Mouse (Mus musculus) limb, embryonic 14.5 days (tissue): ENCODE measurements around the gene Prr15l. TPM values are rescaled to one million over a fixed set of nuclear protein-coding genes. Genes with fewer than 3 reads are reported as not detected.

Experiments used
- ATAC-seq: fragments of 200-750 bp; cut with Nextera tagmentation; 2 replicates; pipeline ENCODE4 v1.8.0; 2017; ENCODE audit warnings: low read depth, moderate number of reproducible peaks, moderate TSS enrichment; ENCODE audit not compliant: low FRiP score
- DNase-seq: peaks from one replicate; pipeline ENCODE4 v3.0.0-alpha.2; 2015; ENCODE audit warnings: low spot score
- H3K27ac ChIP-seq: fragments of 300-500 bp; sonication (generic); replicated peaks from 2 replicates; pipeline ENCODE4 v1.5.1; 2014; ENCODE audit warnings: low read depth, mild to moderate bottlenecking, low read length, moderate library complexity, mixed read lengths
- H3K27me3 ChIP-seq: fragments of 300-500 bp; sonication (generic); 2 replicates; pipeline ENCODE4 v1.6.1; 2014; ENCODE audit warnings: low read length, mixed read lengths; ENCODE audit not compliant: control insufficient read depth, insufficient read depth
- H3K36me3 ChIP-seq: fragments of 300-500 bp; sonication (generic); 2 replicates; pipeline ENCODE4 v1.6.1; 2014; ENCODE audit warnings: mild to moderate bottlenecking, low read length, moderate library complexity, mixed read lengths; ENCODE audit not compliant: control insufficient read depth, insufficient read depth
- H3K4me1 ChIP-seq: fragments of 300-500 bp; sonication (generic); 2 replicates; pipeline ENCODE4 v1.6.1; 2014; ENCODE audit warnings: antibody characterized with exemption, low read length, mixed read lengths; ENCODE audit not compliant: control insufficient read depth, insufficient read depth
- H3K4me2 ChIP-seq: fragments of 300-500 bp; sonication (generic); replicated peaks from 2 replicates; pipeline ENCODE4 v1.6.1; 2014; ENCODE audit warnings: low read depth, mild to moderate bottlenecking, low read length, moderate library complexity; ENCODE audit not compliant: severe bottlenecking
- H3K4me3 ChIP-seq: fragments of 300-500 bp; sonication (generic); replicated peaks from 2 replicates; pipeline ENCODE4 v1.5.1; 2014; ENCODE audit warnings: low read length
- H3K9ac ChIP-seq: fragments of 300-500 bp; sonication (generic); 2 replicates; pipeline ENCODE4 v1.6.1; 2014; ENCODE audit warnings: mild to moderate bottlenecking, low read depth, low read length, moderate library complexity; ENCODE audit not compliant: severe bottlenecking
- H3K9me3 ChIP-seq: fragments of 300-500 bp; sonication (generic); 2 replicates; pipeline ENCODE4 v1.6.1; 2016; ENCODE audit warnings: low read length; ENCODE audit not compliant: control insufficient read depth
- POLR2A ChIP-seq: fragments of 200-500 bp; IDR thresholded peaks from 2 replicates; pipeline ENCODE4 v1.8.0; 2012; ENCODE audit warnings: inconsistent platforms, mild to moderate bottlenecking, moderate library complexity, borderline replicate concordance; ENCODE audit not compliant: insufficient read depth, insufficient read length; ENCODE audit errors: extremely low read depth
- WGBS: fragments of 180-500 bp; shearing (Covaris S2); extraction: QIAGEN DNeasy Blood & Tissue Kit; methylation state at CpG from one replicate; pipeline ENCODE4 v1.1.7; 2014; 5-methylcytosine and 5-hydroxymethylcytosine counted together
- polyA plus RNA-seq, 2 experiments: library from polyadenylated mRNA; depleted of rRNA in 1 of 2; stranded (reverse) in 1 of 2; unstranded in 1 of 2; fragments of >200 nt; fragmentation: Nextera tagmentation in 1 of 2; extraction: Ambion mirVana in 1 of 2; gene quantifications; 2 replicates each; pipeline versions ENCODE4 v1.2.1 to v1.2.3; 2012 to 2014

The Prr15l gene
- polyA plus RNA-seq, 2 experiments, result 1.2 to 3.3 TPM

DNA sequence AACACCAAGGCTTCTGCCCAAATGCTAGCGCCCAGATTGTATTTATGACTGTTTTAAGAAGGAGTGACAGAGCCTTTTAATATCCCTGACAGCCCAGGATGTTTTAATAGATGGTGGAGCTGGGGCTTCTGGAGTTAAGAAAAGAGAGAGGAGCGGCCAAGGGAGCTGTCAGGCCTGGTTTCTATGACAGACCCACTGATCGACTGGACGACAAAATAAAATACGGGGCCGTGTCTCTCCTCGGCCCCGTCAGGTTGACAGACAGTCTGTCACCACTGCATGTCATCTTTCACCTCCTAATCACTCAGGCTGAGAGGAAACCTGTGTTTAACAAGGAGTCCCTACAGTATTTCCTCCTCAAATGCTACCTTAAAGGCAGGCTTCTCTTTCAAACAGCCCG is 26.6 kb upstream of the Prr15l start:
- Histone ChIP-seq H3K27ac (no peak overlapping the region), H3K4me2 (no peak overlapping the region), H3K4me3 (no peak overlapping the region), H3K9ac (no peak overlapping the region), H3K36me3 (no peaks in the 10 kb centered on the region), H3K9me3 (no peaks in the 10 kb centered on the region), H3K4me1 (peaks cover 4% of the 10 kb centered on the region), H3K27me3 (no peaks in the 10 kb centered on the region)
- TF ChIP-seq POLR2A, result no peak
- no peak for ATAC-seq
- 46% methylated on average over 9 of the region's 9 CpGs for WGBS
- DNase-seq, result no peak

DNA sequence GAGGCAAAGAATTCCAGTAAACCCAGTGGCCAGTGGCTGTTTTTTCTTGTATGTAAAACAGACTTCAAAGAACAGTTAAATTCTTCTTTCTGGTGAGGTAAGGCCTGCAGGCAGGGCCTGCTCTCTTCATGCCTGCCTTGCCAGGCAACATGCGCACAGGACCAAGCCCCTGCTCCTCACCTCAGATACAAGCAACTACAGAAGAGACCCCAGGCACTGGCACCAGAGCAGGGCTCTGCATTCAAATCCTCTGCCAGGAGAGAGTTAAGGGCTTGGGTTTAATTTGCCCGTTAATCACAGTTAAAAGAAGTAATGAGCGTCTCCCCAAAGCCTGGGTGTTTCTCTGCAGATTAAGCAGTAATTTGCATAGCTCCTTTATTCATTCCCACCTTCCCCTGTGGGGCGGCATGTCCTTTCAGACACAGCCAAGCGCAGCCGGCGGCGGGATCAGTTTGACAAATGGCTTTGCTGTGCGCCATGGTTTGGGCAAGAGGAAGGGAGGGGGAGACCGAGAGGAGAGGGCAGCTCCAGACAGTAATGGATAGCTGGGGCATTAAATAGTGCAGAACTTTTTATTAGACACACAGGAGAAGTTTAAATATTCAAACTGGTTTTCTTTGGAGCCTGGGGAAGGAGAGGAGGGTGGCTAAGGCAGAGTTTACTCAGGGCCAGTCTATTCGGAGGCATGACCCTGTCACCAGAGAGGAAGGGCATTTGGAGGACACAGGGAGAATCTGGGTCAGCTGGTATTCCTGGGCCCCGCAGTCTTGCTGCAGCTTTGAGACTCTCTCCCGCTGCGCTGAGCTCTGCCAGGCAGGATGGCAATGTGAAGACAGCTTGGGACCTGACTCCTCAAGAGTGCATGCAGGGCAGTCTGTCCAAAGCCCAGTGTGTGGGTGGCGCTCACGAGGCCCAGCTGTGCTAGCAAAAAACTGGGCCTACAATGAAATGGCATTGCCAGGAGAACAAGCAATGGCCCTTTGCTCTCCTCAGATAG is 25.0 kb upstream of the Prr15l start:
- H3K4me2 ChIP-seq, result no peak overlapping the region
- no peak overlapping the region for H3K27ac ChIP-seq
- no peak for TF ChIP-seq POLR2A
- no peak overlapping the region for H3K9ac ChIP-seq
- 24% methylated on average over 16 of the region's 16 CpGs for WGBS
- H3K9me3 ChIP-seq, result no peaks in the 10 kb centered on the region
- peaks cover 9% of the 10 kb centered on the region for H3K36me3 ChIP-seq
- H3K27me3 ChIP-seq, result no peaks in the 10 kb centered on the region
- H3K4me3 ChIP-seq, result no peak overlapping the region
- no peak for ATAC-seq
- no peak for DNase-seq
- H3K4me1 ChIP-seq, result peaks cover 4% of the 10 kb centered on the region

DNA sequence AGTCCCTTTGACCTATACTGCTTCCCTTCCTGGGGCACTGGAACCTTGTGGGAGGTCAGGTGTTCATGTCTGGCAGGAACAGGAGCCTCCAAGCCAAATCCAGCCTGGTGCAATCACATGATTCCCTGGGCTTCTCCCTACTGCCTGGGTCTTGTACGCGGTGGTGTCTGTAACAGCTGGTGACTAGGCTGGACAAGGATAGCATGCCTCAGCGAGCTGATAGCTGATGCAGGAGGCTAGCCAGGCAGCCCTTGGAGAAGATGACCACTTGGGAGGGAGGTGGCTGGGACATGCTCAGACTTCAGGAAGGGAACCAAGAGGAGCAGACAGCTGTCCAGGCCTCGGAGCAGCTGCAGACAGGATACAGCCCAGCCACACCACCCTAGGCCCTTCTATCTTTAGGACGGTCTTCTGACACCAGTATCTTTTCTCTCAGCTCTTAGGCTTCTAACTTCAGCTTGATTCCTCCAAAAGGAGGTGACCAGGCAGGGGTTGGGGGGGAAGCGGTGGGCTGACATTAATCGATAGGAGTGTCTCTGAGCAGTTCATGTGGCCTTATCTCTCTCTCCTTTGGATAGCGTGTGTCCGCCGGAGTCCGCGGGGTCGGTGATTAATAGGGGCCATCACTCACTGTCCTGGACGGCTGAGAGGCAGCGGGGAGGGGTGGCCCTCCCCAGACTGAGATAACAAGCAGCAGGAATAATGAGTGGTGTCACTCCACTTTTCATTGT is 21.3 kb upstream of the Prr15l start:
- H3K4me3 ChIP-seq, result no peak overlapping the region
- DNase-seq (peak; percentile 25), ATAC-seq (no peak)
- no peak overlapping the region for H3K9ac ChIP-seq
- H3K4me1 ChIP-seq, result peaks cover 4% of the 10 kb centered on the region
- peaks cover 36% of the 10 kb centered on the region for H3K36me3 ChIP-seq
- no peak overlapping the region for H3K4me2 ChIP-seq
- TF ChIP-seq POLR2A, result no peak
- no peak overlapping the region for H3K27ac ChIP-seq
- no peaks in the 10 kb centered on the region for H3K9me3 ChIP-seq
- 58% methylated on average over 15 of the region's 15 CpGs for WGBS
- H3K27me3 ChIP-seq, result no peaks in the 10 kb centered on the region

DNA sequence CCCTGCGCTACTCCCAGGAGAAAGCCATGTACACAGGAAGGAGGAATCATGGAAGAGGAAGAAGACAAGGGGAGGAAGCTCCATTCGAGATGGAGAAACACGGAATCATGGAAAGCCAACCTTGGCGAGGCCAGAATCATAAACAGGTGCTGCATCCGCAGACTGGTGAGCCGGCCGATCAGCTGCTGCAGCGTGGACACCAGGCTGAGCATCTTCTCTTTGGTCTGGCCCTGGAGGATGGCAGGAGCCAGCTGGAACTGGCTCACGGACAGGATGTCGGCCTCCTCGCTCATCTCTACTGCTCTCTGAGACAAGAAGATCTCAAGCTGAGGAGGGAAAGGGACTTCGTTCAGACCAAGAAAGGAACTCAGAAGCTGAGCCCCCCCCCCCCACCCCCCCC is 19.3 kb upstream of the Prr15l start:
- Histone ChIP-seq H3K4me3 (no peak overlapping the region), H3K4me1 (no peaks in the 10 kb centered on the region), H3K9ac (no peak overlapping the region), H3K36me3 (peaks cover 51% of the 10 kb centered on the region), H3K27ac (no peak overlapping the region), H3K27me3 (no peaks in the 10 kb centered on the region), H3K4me2 (no peak overlapping the region), H3K9me3 (no peaks in the 10 kb centered on the region)
- WGBS, result 90% methylated on average over 12 of the region's 12 CpGs
- ATAC-seq (no peak), DNase-seq (no peak)
- TF ChIP-seq POLR2A, result no peak

DNA sequence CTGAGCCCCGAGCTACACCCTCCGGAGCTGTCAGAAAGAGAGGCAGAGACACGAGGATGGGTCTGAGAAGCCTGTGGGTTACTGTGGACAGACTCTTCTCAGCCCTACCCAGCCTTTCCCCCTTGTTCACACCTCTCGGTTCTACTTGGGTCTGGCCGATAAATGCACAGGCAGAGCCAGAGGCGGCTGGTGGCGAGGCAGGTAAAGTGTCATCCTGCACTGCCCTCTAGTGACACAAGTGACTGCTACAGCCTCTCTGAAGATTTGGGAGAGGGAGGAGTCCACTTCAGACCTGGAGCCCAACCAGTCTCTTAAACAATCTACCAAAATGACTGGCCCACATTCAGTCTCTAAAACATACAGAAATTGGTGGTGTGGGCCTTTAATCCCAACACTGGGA is 17.9 kb upstream of the Prr15l start:
- 32% methylated on average over 7 of the region's 7 CpGs for WGBS
- Histone ChIP-seq H3K4me2 (no peak overlapping the region), H3K4me1 (no peaks in the 10 kb centered on the region; the same call in 1 of the 2 replicates), H3K4me3 (no peak overlapping the region), H3K9ac (no peak overlapping the region), H3K9me3 (no peaks in the 10 kb centered on the region), H3K27ac (no peak overlapping the region), H3K27me3 (no peaks in the 10 kb centered on the region), H3K36me3 (peaks cover 51% of the 10 kb centered on the region)
- ATAC-seq (peak; percentile 78; the same call in 1 of the 2 replicates), DNase-seq (peak; percentile 88)
- TF ChIP-seq POLR2A, result no peak
